Comparison of ENCODE assay signal across 17 mouse cellular contexts in the genomic region with DNA sequence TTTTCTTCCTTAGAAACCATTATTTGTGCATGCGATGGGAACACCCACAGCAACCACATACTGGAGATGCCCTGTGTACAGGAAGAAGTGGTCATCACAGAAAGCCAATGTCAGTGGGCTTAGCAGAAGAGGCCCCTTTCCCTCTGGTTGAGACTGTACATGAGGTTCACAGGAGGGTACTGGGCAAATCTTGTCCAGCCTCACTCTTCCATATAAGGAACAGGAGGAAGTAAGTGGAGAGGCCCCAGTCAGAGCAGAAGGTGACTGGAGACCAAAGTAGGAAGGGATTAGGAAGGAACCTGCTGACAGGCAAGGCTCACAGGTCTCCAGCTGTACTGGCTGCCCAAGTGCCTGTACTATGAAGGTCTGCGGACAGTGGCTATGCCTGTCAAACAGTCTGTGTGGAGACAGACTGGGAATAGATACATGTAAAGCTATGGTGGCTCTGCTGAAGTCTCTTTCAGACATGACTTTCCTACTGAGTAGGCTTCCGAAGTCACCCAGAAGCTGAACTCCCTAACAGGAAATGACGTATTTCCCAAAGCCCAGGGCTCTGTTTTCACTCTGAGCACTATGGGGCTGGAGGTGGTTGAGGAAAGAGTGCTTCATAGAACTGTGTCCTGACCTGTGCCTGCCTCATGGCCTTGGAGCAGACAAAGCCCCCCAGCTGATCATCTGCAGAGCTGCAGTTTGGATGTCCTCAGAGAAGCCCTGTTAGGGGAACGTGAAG. TPM values are rescaled to one million over a fixed set of nuclear protein-coding genes. Genes with fewer than 3 reads are reported as not detected.
DNase-seq lines count a peak whose midpoint lies in the region; ATAC-seq and TF ChIP-seq lines count a peak whose summit lies in the region.
"Had no signal": no experiment of that assay in that cellular context is flagged by ENCODE, and none has a peak within 500 bp of the region (broad histone marks: within the 10 kb centered on the region; RNA-seq: fewer than 3 reads in every experiment).

No protein-coding gene starts in this region.

- TF ChIP-seq CTCF in gastrocnemius, adult 2 months (IDR thresholded peaks at IDR 0.05): no peak
- no peak for TF ChIP-seq CTCF in liver, postnatal 0 days (IDR thresholded peaks at IDR 0.05; ENCODE audit: low read depth)

- no peak for TF ChIP-seq EP300 in liver, postnatal 0 days (IDR thresholded peaks at IDR 0.05; ENCODE audit: low read depth)

- no peaks in the 10 kb centered on the region for H3K36me3 ChIP-seq in liver, postnatal 0 days (replicated peaks; ENCODE audit: insufficient read depth, low read length)
- 0 out of 2 replicates have a peak, but pooled peaks cover 6% of the 10 kb centered on the region for H3K36me3 ChIP-seq in heart, embryonic 13.5 days
- H3K36me3 ChIP-seq: midbrain, embryonic 13.5 days had no signal

- peak; percentile 17; the same call in 1 of the 2 replicates for ATAC-seq in liver, postnatal 0 days
- ATAC-seq in heart, embryonic 13.5 days (ENCODE audit: extremely low read depth, insufficient number of reproducible peaks, low FRiP score, low TSS enrichment): no peak
- peak; percentile 67 for ATAC-seq in megakaryocyte progenitor cell, adult 5-6 weeks (replicated peaks; ENCODE audit: poor library complexity)
- no peak for ATAC-seq in activated CD4-positive, CD25-positive, alpha-beta regulatory T cell, adult 4 months
- ATAC-seq: forebrain, embryonic 13.5 days; midbrain, embryonic 13.5 days had no signal

- H3K9ac ChIP-seq in liver, postnatal 0 days (replicated peaks): no peak overlapping the region
- no peak overlapping the region for H3K9ac ChIP-seq in heart, embryonic 13.5 days
- H3K9ac ChIP-seq: forebrain, embryonic 13.5 days; midbrain, embryonic 13.5 days had no signal

- H3K27me3 ChIP-seq in liver, postnatal 0 days (ENCODE audit: insufficient read depth, low read length): no peaks in the 10 kb centered on the region
- no peaks in the 10 kb centered on the region for H3K27me3 ChIP-seq in heart, embryonic 13.5 days (replicated peaks)
- H3K27me3 ChIP-seq: forebrain, embryonic 13.5 days; midbrain, embryonic 13.5 days had no signal

- H3K4me1 ChIP-seq in liver, postnatal 0 days (ENCODE audit: insufficient read depth): no peaks in the 10 kb centered on the region
- peaks cover 17% of the 10 kb centered on the region for H3K4me1 ChIP-seq in heart, embryonic 13.5 days
- H3K4me1 ChIP-seq: forebrain, embryonic 13.5 days; midbrain, embryonic 13.5 days had no signal

- intact Hi-C loops in gastrocnemius, adult 2 months (cut with DNase I): no loop called here

- WGBS in liver, postnatal 0 days (ENCODE audit: insufficient replicate concordance): 54% methylated on average over 5 of the region's 5 CpGs
- 58% methylated on average over 5 of the region's 5 CpGs for WGBS in heart, embryonic 13.5 days

- peak; percentile 40 for DNase-seq in gastrocnemius, adult 2 months
- no peak for DNase-seq in gastrocnemius, postnatal 25 days
- no peak for DNase-seq in liver, postnatal 0 days
- no peak for DNase-seq in liver
- DNase-seq in retina, postnatal 1 day: no peak
- DNase-seq: cerebellum, adult 8-10 months; kidney, adult 8-10 months; kidney, postnatal 14 days; lung, adult 18-20 months; thymus, adult 2 months had no signal

- peak overlapping the region; percentile 23 for H3K4me3 ChIP-seq in gastrocnemius, adult 2 months
- H3K4me3 ChIP-seq in liver, postnatal 0 days (ENCODE audit: low read depth, low read length): no peak overlapping the region
- no peak overlapping the region for H3K4me3 ChIP-seq in heart, embryonic 13.5 days
- H3K4me3 ChIP-seq: forebrain, embryonic 13.5 days; midbrain, embryonic 13.5 days had no signal

- peak overlapping the region; percentile 82 for H3K27ac ChIP-seq in gastrocnemius, adult 2 months
- no peak overlapping the region for H3K27ac ChIP-seq in liver, postnatal 0 days (ENCODE audit: low read depth)
- H3K27ac ChIP-seq in heart, embryonic 13.5 days (replicated peaks): peak overlapping the region; percentile 53
- H3K27ac ChIP-seq: forebrain, embryonic 13.5 days; macrophage; midbrain, embryonic 13.5 days had no signal

- no peaks in the 10 kb centered on the region for H3K9me3 ChIP-seq in liver, postnatal 0 days (ENCODE audit: low read length)
- H3K9me3 ChIP-seq in heart, embryonic 13.5 days: no peaks in the 10 kb centered on the region
- H3K9me3 ChIP-seq: forebrain, embryonic 13.5 days; midbrain, embryonic 13.5 days had no signal

- no peak overlapping the region for H3K4me2 ChIP-seq in liver, postnatal 0 days (ENCODE audit: low read depth, low read length)
- no peak overlapping the region for H3K4me2 ChIP-seq in heart, embryonic 13.5 days
- H3K4me2 ChIP-seq: forebrain, embryonic 13.5 days; midbrain, embryonic 13.5 days had no signal

RNA-seq across cellular contexts. Expression of gene Tmem182, which starts 35.8 kb away (rescaled TPM):
- 100 to 1,000 TPM; 181 to 243 TPM for total RNA-seq in gastrocnemius, adult 2 months (2021)
- total RNA-seq in gastrocnemius, postnatal 25 days (2021): 100 to 1,000 TPM; 190 to 204 TPM
- polyA plus RNA-seq in liver, postnatal 0 days (2015; fragmentation: Nextera tagmentation; extraction: Ambion mirVana): 0.06 and 1.1 TPM in 2 replicates
- 22.5 and 26.2 TPM in 2 replicates for polyA plus RNA-seq in heart, embryonic 13.5 days (2015; fragmentation: Nextera tagmentation; extraction: Ambion mirVana)
- not detected in 2 replicates for total RNA-seq in megakaryocyte progenitor cell, adult 5-6 weeks (2015)
- total RNA-seq in megakaryocyte progenitor cell, adult 5-6 weeks (2017): not detected in 2 replicates
- not detected for polyA plus RNA-seq in activated CD4-positive, CD25-positive, alpha-beta regulatory T cell, adult 4 months (2017; shearing (Covaris generic))
- polyA plus RNA-seq: liver, adult 2 months; macrophage had no signal

RNA-seq across cellular contexts. Expression of gene Mfsd9, which starts 50.7 kb away (rescaled TPM):
- total RNA-seq in gastrocnemius, adult 2 months (2021): under 1 TPM; 0.31 to 0.89 TPM
- under 1 TPM; 0.29 to 0.41 TPM for total RNA-seq in gastrocnemius, postnatal 25 days (2021)
- polyA plus RNA-seq in liver, postnatal 0 days (2015; fragmentation: Nextera tagmentation; extraction: Ambion mirVana): 0.62 and 0.65 TPM in 2 replicates
- 1.8 and 2.0 TPM in 2 replicates for polyA plus RNA-seq in heart, embryonic 13.5 days (2015; fragmentation: Nextera tagmentation; extraction: Ambion mirVana)
- total RNA-seq in megakaryocyte progenitor cell, adult 5-6 weeks (2015): 1.1 and 1.4 TPM in 2 replicates
- total RNA-seq in megakaryocyte progenitor cell, adult 5-6 weeks (2017): 2.4 and 3.0 TPM in 2 replicates
- 1 to 10 TPM in 1 of 2 experiments, under 1 TPM in 1; 0.81 to 1.1 TPM for polyA plus RNA-seq in activated CD4-positive, CD25-positive, alpha-beta regulatory T cell, adult 4 months (2017; shearing (Covaris generic))

Comparison
In these comparisons a context has a peak if more than half of its experiments do, and no peak if none do; other contexts are left out.
1. ATAC-seq: peak in liver, postnatal 0 days (single experiment) and megakaryocyte progenitor cell, adult 5-6 weeks (single experiment); none in heart, embryonic 13.5 days (single experiment) and activated CD4-positive, CD25-positive, alpha-beta regulatory T cell, adult 4 months (single experiment).
2. RNA of gene Tmem182, which starts 35.8 kb away (total RNA-seq): 181 to 243 TPM in gastrocnemius, adult 2 months and 190 to 204 TPM in gastrocnemius, postnatal 25 days; not detected in megakaryocyte progenitor cell, adult 5-6 weeks; every median in the first group is over 100 times any median in the second.